Mouse (Mus musculus): Measurements from ENCODE around the gene Lhcgr. TPM values are rescaled to one million over a fixed set of nuclear protein-coding genes. Genes with fewer than 3 reads are reported as not detected.

Lhcgr gene
- polyA plus RNA-seq, 1 experiment from 2014 or later, result 1.6 TPM

- Histone ChIP-seq H3K9me3 (ENCODE audit: control insufficient read depth, low read length) (no peaks in the 10 kb centered on the region), H3K27me3 (replicated peaks; ENCODE audit: control insufficient read depth, insufficient read depth, low read length) (0 out of 2 replicates have a peak, but pooled peaks cover 3% of the 10 kb centered on the region), H3K36me3 (ENCODE audit: control insufficient read depth, insufficient read depth) (no peaks in the 10 kb centered on the region), H3K4me1 (replicated peaks; ENCODE audit: control insufficient read depth, insufficient read depth, low read length) (peaks cover 3% of the 10 kb centered on the region), H3K27ac (ENCODE audit: low read length) (no peak overlapping the region), H3K4me3 (replicated peaks; ENCODE audit: low read length) (no peak overlapping the region), H3K9ac (replicated peaks; ENCODE audit: low read depth, low read length) (no peak overlapping the region), H3K4me2 (ENCODE audit: low read length) (no peak overlapping the region)
- no peak for ATAC-seq
- WGBS, result 82% methylated on average over 4 of the region's 4 CpGs
These were observed 5.4 kb downstream of the Lhcgr start for GRCm38 (mm10) chr17:88786385-88786784.

- H3K36me3 ChIP-seq (ENCODE audit: control insufficient read depth, insufficient read depth), result no peaks in the 10 kb centered on the region
- ATAC-seq, result peak; percentile 71
- H3K9ac ChIP-seq (replicated peaks; ENCODE audit: low read depth, low read length), result no peak overlapping the region
- H3K9me3 ChIP-seq (ENCODE audit: control insufficient read depth, low read length), result no peaks in the 10 kb centered on the region
- H3K27me3 ChIP-seq (replicated peaks; ENCODE audit: control insufficient read depth, insufficient read depth, low read length), result no peaks in the 10 kb centered on the region
- H3K4me2 ChIP-seq (ENCODE audit: low read length), result no peak overlapping the region
- H3K4me1 ChIP-seq (replicated peaks; ENCODE audit: control insufficient read depth, insufficient read depth, low read length), result peaks cover 7% of the 10 kb centered on the region
- 27% methylated on average over 3 of the region's 3 CpGs for WGBS
- no peak overlapping the region; the same call in 1 of the 2 replicates for H3K27ac ChIP-seq (ENCODE audit: low read length)
- no peak overlapping the region for H3K4me3 ChIP-seq (replicated peaks; ENCODE audit: low read length)
These were observed 12.6 kb downstream of the Lhcgr start for GRCm38 (mm10) chr17:88779148-88779547.

- ATAC-seq, result peak; percentile 69
- H3K36me3 ChIP-seq (ENCODE audit: control insufficient read depth, insufficient read depth), result no peaks in the 10 kb centered on the region
- H3K27ac ChIP-seq (ENCODE audit: low read length), result peak overlapping the region; percentile 45
- no peak overlapping the region for H3K9ac ChIP-seq (replicated peaks; ENCODE audit: low read depth, low read length)
- H3K4me2 ChIP-seq (ENCODE audit: low read length), result no peak overlapping the region
- no peak overlapping the region for H3K4me3 ChIP-seq (replicated peaks; ENCODE audit: low read length)
- no peaks in the 10 kb centered on the region for H3K9me3 ChIP-seq (ENCODE audit: control insufficient read depth, low read length)
- peaks cover 15% of the 10 kb centered on the region for H3K4me1 ChIP-seq (replicated peaks; ENCODE audit: control insufficient read depth, insufficient read depth, low read length)
- H3K27me3 ChIP-seq (replicated peaks; ENCODE audit: control insufficient read depth, insufficient read depth, low read length), result no peaks in the 10 kb centered on the region
- WGBS, result 26% methylated on average over 9 of the region's 9 CpGs
These were observed 17.7 kb downstream of the Lhcgr start for GRCm38 (mm10) chr17:88774103-88774526.

GRCm38 (mm10) chr17:88770081-88770480 is 21.7 kb downstream of the Lhcgr start:
- no peak overlapping the region for H3K27ac ChIP-seq (ENCODE audit: low read length)
- no peak for ATAC-seq
- H3K9me3 ChIP-seq (ENCODE audit: control insufficient read depth, low read length), result no peaks in the 10 kb centered on the region
- WGBS, result 69% methylated on average over 7 of the region's 7 CpGs
- H3K4me3 ChIP-seq (replicated peaks; ENCODE audit: low read length), result no peak overlapping the region
- no peak overlapping the region for H3K4me2 ChIP-seq (ENCODE audit: low read length)
- no peak overlapping the region for H3K9ac ChIP-seq (replicated peaks; ENCODE audit: low read depth, low read length)
- peaks cover 15% of the 10 kb centered on the region for H3K4me1 ChIP-seq (replicated peaks; ENCODE audit: control insufficient read depth, insufficient read depth, low read length)
- no peaks in the 10 kb centered on the region for H3K27me3 ChIP-seq (replicated peaks; ENCODE audit: control insufficient read depth, insufficient read depth, low read length)
- H3K36me3 ChIP-seq (ENCODE audit: control insufficient read depth, insufficient read depth), result no peaks in the 10 kb centered on the region

GRCm38 (mm10) chr17:88769283-88769859 is 22.4 kb downstream of the Lhcgr start:
- H3K4me1 ChIP-seq (replicated peaks; ENCODE audit: control insufficient read depth, insufficient read depth, low read length), result peaks cover 16% of the 10 kb centered on the region
- no peak overlapping the region for H3K9ac ChIP-seq (replicated peaks; ENCODE audit: low read depth, low read length)
- no peak overlapping the region for H3K27ac ChIP-seq (ENCODE audit: low read length)
- no peak overlapping the region for H3K4me3 ChIP-seq (replicated peaks; ENCODE audit: low read length)
- H3K36me3 ChIP-seq (ENCODE audit: control insufficient read depth, insufficient read depth), result no peaks in the 10 kb centered on the region
- peak; percentile 50 for ATAC-seq
- 39% methylated on average over 2 of the region's 2 CpGs for WGBS
- no peak overlapping the region for H3K4me2 ChIP-seq (ENCODE audit: low read length)
- no peaks in the 10 kb centered on the region for H3K27me3 ChIP-seq (replicated peaks; ENCODE audit: control insufficient read depth, insufficient read depth, low read length)
- no peaks in the 10 kb centered on the region for H3K9me3 ChIP-seq (ENCODE audit: control insufficient read depth, low read length)

GRCm38 (mm10) chr17:88766857-88767256 is 24.9 kb downstream of the Lhcgr start:
- Histone ChIP-seq H3K4me2 (ENCODE audit: low read length) (no peak overlapping the region), H3K9ac (replicated peaks; ENCODE audit: low read depth, low read length) (no peak overlapping the region), H3K27me3 (replicated peaks; ENCODE audit: control insufficient read depth, insufficient read depth, low read length) (no peaks in the 10 kb centered on the region), H3K36me3 (ENCODE audit: control insufficient read depth, insufficient read depth) (no peaks in the 10 kb centered on the region), H3K4me1 (replicated peaks; ENCODE audit: control insufficient read depth, insufficient read depth, low read length) (peaks cover 12% of the 10 kb centered on the region), H3K27ac (ENCODE audit: low read length) (no peak overlapping the region), H3K4me3 (replicated peaks; ENCODE audit: low read length) (no peak overlapping the region), H3K9me3 (ENCODE audit: control insufficient read depth, low read length) (no peaks in the 10 kb centered on the region)
- no peak for ATAC-seq
- 82% methylated on average over 6 of the region's 6 CpGs for WGBS

- H3K4me1 ChIP-seq (replicated peaks; ENCODE audit: control insufficient read depth, insufficient read depth, low read length), result peaks cover 12% of the 10 kb centered on the region
- no peaks in the 10 kb centered on the region for H3K27me3 ChIP-seq (replicated peaks; ENCODE audit: control insufficient read depth, insufficient read depth, low read length)
- WGBS, result 10% methylated on average over 3 of the region's 3 CpGs
- no peak overlapping the region for H3K9ac ChIP-seq (replicated peaks; ENCODE audit: low read depth, low read length)
- no peak overlapping the region for H3K27ac ChIP-seq (ENCODE audit: low read length)
- no peaks in the 10 kb centered on the region for H3K9me3 ChIP-seq (ENCODE audit: control insufficient read depth, low read length)
- H3K4me3 ChIP-seq (replicated peaks; ENCODE audit: low read length), result no peak overlapping the region
- no peak overlapping the region for H3K4me2 ChIP-seq (ENCODE audit: low read length)
- ATAC-seq, result peak; percentile 93
- no peaks in the 10 kb centered on the region for H3K36me3 ChIP-seq (ENCODE audit: control insufficient read depth, insufficient read depth)
These were observed 27.7 kb downstream of the Lhcgr start for GRCm38 (mm10) chr17:88764136-88764485.

- 7% methylated on average over 5 of the region's 5 CpGs for WGBS
- H3K9ac ChIP-seq (replicated peaks; ENCODE audit: low read depth, low read length), result no peak overlapping the region
- H3K4me3 ChIP-seq (replicated peaks; ENCODE audit: low read length), result no peak overlapping the region
- peak; percentile 43 for ATAC-seq
- H3K4me1 ChIP-seq (replicated peaks; ENCODE audit: control insufficient read depth, insufficient read depth, low read length), result peaks cover 15% of the 10 kb centered on the region
- H3K27me3 ChIP-seq (replicated peaks; ENCODE audit: control insufficient read depth, insufficient read depth, low read length), result no peaks in the 10 kb centered on the region
- no peaks in the 10 kb centered on the region for H3K36me3 ChIP-seq (ENCODE audit: control insufficient read depth, insufficient read depth)
- no peak overlapping the region; the same call in 1 of the 2 replicates for H3K27ac ChIP-seq (ENCODE audit: low read length)
- H3K4me2 ChIP-seq (ENCODE audit: low read length), result no peak overlapping the region
- H3K9me3 ChIP-seq (ENCODE audit: control insufficient read depth, low read length), result no peaks in the 10 kb centered on the region
These were observed 28.2 kb downstream of the Lhcgr start for GRCm38 (mm10) chr17:88763396-88764135.

- Histone ChIP-seq H3K9ac (replicated peaks; ENCODE audit: low read depth, low read length) (no peak overlapping the region), H3K27me3 (replicated peaks; ENCODE audit: control insufficient read depth, insufficient read depth, low read length) (peaks cover 7% of the 10 kb centered on the region; the same call in 1 of the 2 replicates), H3K4me1 (replicated peaks; ENCODE audit: control insufficient read depth, insufficient read depth, low read length) (peaks cover 25% of the 10 kb centered on the region), H3K4me3 (replicated peaks; ENCODE audit: low read length) (no peak overlapping the region), H3K36me3 (ENCODE audit: control insufficient read depth, insufficient read depth) (no peaks in the 10 kb centered on the region), H3K9me3 (ENCODE audit: control insufficient read depth, low read length) (no peaks in the 10 kb centered on the region), H3K4me2 (ENCODE audit: low read length) (peak overlapping the region; percentile 41), H3K27ac (ENCODE audit: low read length) (peak overlapping the region; percentile 29)
- WGBS, result 3% methylated on average over 9 of the region's 9 CpGs
- peak; percentile 68 for ATAC-seq
These were observed 33.8 kb downstream of the Lhcgr start for GRCm38 (mm10) chr17:88758003-88758437.
